ENCODE assay signal across 9 mouse cellular contexts in genomic region chr1:170292239-170292951, GRCm38 (mm10). TPM values are rescaled to one million over a fixed set of nuclear protein-coding genes. Genes with fewer than 3 reads are reported as not detected.
DNase-seq lines count a peak whose midpoint lies in the region; ATAC-seq and TF ChIP-seq lines count a peak whose summit lies in the region.
"Had no signal": no experiment of that assay in that cellular context is flagged by ENCODE, and none has a peak within 500 bp of the region (broad histone marks: within the 10 kb centered on the region; RNA-seq: fewer than 3 reads in every experiment).

No protein-coding gene starts in this region.

- peak in 1 of 2 experiments; percentile 9 for DNase-seq in heart, adult 2 months
- DNase-seq in heart, postnatal 25 days (ENCODE audit: low spot score) = no peak
- DNase-seq in cerebellum, adult 11 months = peak; percentile 26
- peak; percentile 91 for DNase-seq in forebrain, embryonic 14.5 days (ENCODE audit: low spot score)
- DNase-seq in left cerebral cortex, postnatal 36 days (ENCODE audit: low spot score in 2 of 2) = peak; percentile 30 to 40

- peak; percentile 82 for ATAC-seq in forebrain, embryonic 14.5 days
- ATAC-seq in intestine, embryonic 16.5 days = no peak
- 0 out of 2 replicates have a peak, but pooled peaks have one; percentile 5 for ATAC-seq in neural tube, embryonic 13.5 days (ENCODE audit: low read depth)
- no peak for ATAC-seq in erythroblast, adult 5-6 weeks (replicated peaks; ENCODE audit: low FRiP score, poor library complexity, severe bottlenecking)

- TF ChIP-seq POLR2A in heart, adult 2 months (IDR thresholded peaks at IDR 0.05; ENCODE audit: insufficient read depth, low read depth, low read length) = no peak

- no peaks in the 10 kb centered on the region for H3K4me1 ChIP-seq in heart, adult 2 months (ENCODE audit: control insufficient read depth, insufficient read depth, low read length)
- no peaks in the 10 kb centered on the region for H3K4me1 ChIP-seq in forebrain, embryonic 14.5 days (ENCODE audit: control insufficient read depth, insufficient read depth, low read length)
- H3K4me1 ChIP-seq in intestine, embryonic 16.5 days (ENCODE audit: control insufficient read depth, insufficient read depth, low read length) = no peaks in the 10 kb centered on the region
- peaks cover 6% of the 10 kb centered on the region for H3K4me1 ChIP-seq in neural tube, embryonic 13.5 days (replicated peaks)
- H3K4me1 ChIP-seq: limb, embryonic 15.5 days had no signal

- no peak overlapping the region for H3K4me2 ChIP-seq in forebrain, embryonic 14.5 days (ENCODE audit: low read length)
- H3K4me2 ChIP-seq in intestine, embryonic 16.5 days (ENCODE audit: low read depth, low read length) = no peak overlapping the region
- H3K4me2 ChIP-seq in neural tube, embryonic 13.5 days = no peak overlapping the region
- H3K4me2 ChIP-seq: limb, embryonic 15.5 days had no signal

- no peak overlapping the region for H3K4me3 ChIP-seq in heart, adult 2 months
- H3K4me3 ChIP-seq in forebrain, embryonic 14.5 days (ENCODE audit: low read depth, low read length) = no peak overlapping the region
- no peak overlapping the region for H3K4me3 ChIP-seq in intestine, embryonic 16.5 days (ENCODE audit: low read length)
- no peak overlapping the region for H3K4me3 ChIP-seq in neural tube, embryonic 13.5 days
- H3K4me3 ChIP-seq: limb, embryonic 15.5 days had no signal

- H3K36me3 ChIP-seq in heart, adult 2 months (ENCODE audit: control insufficient read depth, insufficient read depth, low read length) = no peaks in the 10 kb centered on the region
- H3K36me3 ChIP-seq in forebrain, embryonic 14.5 days (ENCODE audit: control insufficient read depth, insufficient read depth, low read length) = no peaks in the 10 kb centered on the region
- no peaks in the 10 kb centered on the region for H3K36me3 ChIP-seq in intestine, embryonic 16.5 days (ENCODE audit: control insufficient read depth, insufficient read depth, low read length)
- H3K36me3 ChIP-seq in neural tube, embryonic 13.5 days = no peaks in the 10 kb centered on the region
- H3K36me3 ChIP-seq: limb, embryonic 15.5 days had no signal

- no peak overlapping the region for H3K9ac ChIP-seq in heart, adult 2 months (ENCODE audit: low read depth, low read length)
- H3K9ac ChIP-seq in forebrain, embryonic 14.5 days (ENCODE audit: low read length) = no peak overlapping the region
- H3K9ac ChIP-seq in intestine, embryonic 16.5 days (ENCODE audit: low read depth, low read length) = 0 out of 2 replicates have a peak overlapping the region, but pooled peaks have one; percentile 16
- H3K9ac ChIP-seq in neural tube, embryonic 13.5 days = no peak overlapping the region
- H3K9ac ChIP-seq: limb, embryonic 15.5 days had no signal

- TF ChIP-seq EP300 in heart, adult 2 months (IDR thresholded peaks at IDR 0.05; ENCODE audit: insufficient read depth, low read depth, low read length) = no peak

- H3K9me3 ChIP-seq in forebrain, embryonic 14.5 days (replicated peaks; ENCODE audit: control insufficient read depth, low read length) = no peaks in the 10 kb centered on the region
- no peaks in the 10 kb centered on the region for H3K9me3 ChIP-seq in intestine, embryonic 16.5 days (ENCODE audit: control insufficient read depth, low read length)
- H3K9me3 ChIP-seq in neural tube, embryonic 13.5 days = no peaks in the 10 kb centered on the region
- H3K9me3 ChIP-seq: limb, embryonic 15.5 days had no signal

- H3K27ac ChIP-seq in heart, adult 2 months = no peak overlapping the region
- no peak overlapping the region for H3K27ac ChIP-seq in forebrain, embryonic 14.5 days (ENCODE audit: low read depth, low read length)
- no peak overlapping the region for H3K27ac ChIP-seq in intestine, embryonic 16.5 days (ENCODE audit: low read length)
- no peak overlapping the region for H3K27ac ChIP-seq in neural tube, embryonic 13.5 days (replicated peaks)
- H3K27ac ChIP-seq: limb, embryonic 15.5 days had no signal

- intact Hi-C loops in heart, adult 2 months (cut with DNase I) = loop anchor here (1.0 to 5.0 kb wide), 2 partner anchors 321 to 545 kb away; no protein-coding TSS in a partner anchor
- intact Hi-C loops in heart, postnatal 25 days (cut with DNase I) = loop anchor here (2.0 kb wide), 1 partner anchor 320 kb away; no protein-coding TSS in a partner anchor
- intact Hi-C loops in left cerebral cortex, postnatal 36 days (cut with DNase I) = loop anchor here (1.0 to 10.0 kb wide), 3 partner anchors 225 to 552 kb away; no protein-coding TSS in a partner anchor

- 27% methylated on average over 9 of the region's 9 CpGs for WGBS in heart, adult 2 months
- WGBS in forebrain, embryonic 14.5 days = 32% methylated on average over 9 of the region's 9 CpGs
- WGBS in intestine, embryonic 16.5 days = 37% methylated on average over 9 of the region's 9 CpGs
- WGBS in neural tube, embryonic 13.5 days = 52% methylated on average over 9 of the region's 9 CpGs

- H3K27me3 ChIP-seq in heart, adult 2 months (ENCODE audit: control insufficient read depth, insufficient read depth, low read length) = no peaks in the 10 kb centered on the region
- H3K27me3 ChIP-seq in forebrain, embryonic 14.5 days (replicated peaks; ENCODE audit: control insufficient read depth, insufficient read depth, low read length) = no peaks in the 10 kb centered on the region
- H3K27me3 ChIP-seq in intestine, embryonic 16.5 days (replicated peaks; ENCODE audit: control insufficient read depth, insufficient read depth, low read length) = no peaks in the 10 kb centered on the region
- H3K27me3 ChIP-seq in neural tube, embryonic 13.5 days = no peaks in the 10 kb centered on the region
- H3K27me3 ChIP-seq: limb, embryonic 15.5 days had no signal

- H3K79me2 ChIP-seq in heart, adult 2 months (replicated peaks; ENCODE audit: control insufficient read depth, insufficient read depth, low read length) = no peaks in the 10 kb centered on the region

- TF ChIP-seq CTCF in heart, adult 2 months (IDR thresholded peaks at IDR 0.05) = peak; percentile 93

RNA-seq across cellular contexts. Expression of gene Gm7694, which starts 13.7 kb away (rescaled TPM):
- 1 to 10 TPM; 9.2 to 9.3 TPM for total RNA-seq in heart, adult 2 months (2021)
- polyA plus RNA-seq in heart, adult 2 months (2012; rRNA removed) = 7.7 and 7.9 TPM in 2 replicates
- total RNA-seq in heart, postnatal 25 days (2021) = 10 to 100 TPM; 10.5 to 10.9 TPM
- 2.3 TPM in 2 replicates for polyA plus RNA-seq in forebrain, embryonic 14.5 days (2014; fragmentation: Nextera tagmentation; extraction: Ambion mirVana)
- polyA plus RNA-seq in intestine, embryonic 16.5 days (2015; fragmentation: Nextera tagmentation; extraction: Ambion mirVana) = 2.5 and 2.7 TPM in 2 replicates
- 1 to 10 TPM; 1.5 to 4.1 TPM for total RNA-seq in left cerebral cortex, postnatal 36 days (2021)
- 2.3 and 2.8 TPM in 2 replicates for polyA plus RNA-seq in neural tube, embryonic 13.5 days (2015; fragmentation: Nextera tagmentation; extraction: Ambion mirVana)
- 3.8 and 7.9 TPM in 2 replicates for total RNA-seq in erythroblast, adult 5-6 weeks (2015; ENCODE audit: low replicate concordance)
- 4.5 and 8.1 TPM in 2 replicates for total RNA-seq in erythroblast, adult 5-6 weeks (2017; ENCODE audit: low replicate concordance)

RNA-seq across cellular contexts. Expression of gene Sh2d1b1, which starts 15.3 kb away (rescaled TPM):
- total RNA-seq in heart, adult 2 months (2021) = under 1 TPM; 0.09 to 0.18 TPM
- 0.14 TPM in 1 of 2 replicates, not detected in the other for polyA plus RNA-seq in heart, adult 2 months (2012; rRNA removed)
- under 1 TPM; 0.13 to 0.14 TPM for total RNA-seq in heart, postnatal 25 days (2021)
- polyA plus RNA-seq in forebrain, embryonic 14.5 days (2014; fragmentation: Nextera tagmentation; extraction: Ambion mirVana) = 0.09 TPM in 1 of 2 replicates, not detected in the other
- 0.35 and 0.50 TPM in 2 replicates for polyA plus RNA-seq in intestine, embryonic 16.5 days (2015; fragmentation: Nextera tagmentation; extraction: Ambion mirVana)
- not detected for total RNA-seq in left cerebral cortex, postnatal 36 days (2021)
- not detected in 2 replicates for polyA plus RNA-seq in neural tube, embryonic 13.5 days (2015; fragmentation: Nextera tagmentation; extraction: Ambion mirVana)
- total RNA-seq in erythroblast, adult 5-6 weeks (2015; ENCODE audit: low replicate concordance) = 0.58 and 5.9 TPM in 2 replicates
- 1.5 and 2.5 TPM in 2 replicates for total RNA-seq in erythroblast, adult 5-6 weeks (2017; ENCODE audit: low replicate concordance)

RNA-seq across cellular contexts. Expression of gene Spata46, which starts 16.2 kb away (rescaled TPM):
- not detected for total RNA-seq in heart, adult 2 months (2021)
- polyA plus RNA-seq in heart, adult 2 months (2012; rRNA removed) = 0.51 TPM in 1 of 2 replicates, not detected in the other
- total RNA-seq in heart, postnatal 25 days (2021) = not detected
- polyA plus RNA-seq in forebrain, embryonic 14.5 days (2014; fragmentation: Nextera tagmentation; extraction: Ambion mirVana) = 0.70 and 0.99 TPM in 2 replicates
- polyA plus RNA-seq in intestine, embryonic 16.5 days (2015; fragmentation: Nextera tagmentation; extraction: Ambion mirVana) = 0.80 and 1.0 TPM in 2 replicates
- not detected for total RNA-seq in left cerebral cortex, postnatal 36 days (2021)
- 0.96 and 2.0 TPM in 2 replicates for polyA plus RNA-seq in neural tube, embryonic 13.5 days (2015; fragmentation: Nextera tagmentation; extraction: Ambion mirVana)
- total RNA-seq in erythroblast, adult 5-6 weeks (2015; ENCODE audit: low replicate concordance) = not detected in 2 replicates
- not detected in 2 replicates for total RNA-seq in erythroblast, adult 5-6 weeks (2017; ENCODE audit: low replicate concordance)

RNA-seq across cellular contexts. Expression of gene Sh2d1b2, which starts 59.8 kb away (rescaled TPM):
- not detected for total RNA-seq in heart, adult 2 months (2021)
- polyA plus RNA-seq in heart, adult 2 months (2012; rRNA removed) = not detected in 2 replicates
- not detected for total RNA-seq in heart, postnatal 25 days (2021)
- not detected in 2 replicates for polyA plus RNA-seq in forebrain, embryonic 14.5 days (2014; fragmentation: Nextera tagmentation; extraction: Ambion mirVana)
- not detected in 2 replicates for polyA plus RNA-seq in intestine, embryonic 16.5 days (2015; fragmentation: Nextera tagmentation; extraction: Ambion mirVana)
- not detected for total RNA-seq in left cerebral cortex, postnatal 36 days (2021)
- not detected in 2 replicates for polyA plus RNA-seq in neural tube, embryonic 13.5 days (2015; fragmentation: Nextera tagmentation; extraction: Ambion mirVana)
- not detected in 2 replicates for total RNA-seq in erythroblast, adult 5-6 weeks (2015; ENCODE audit: low replicate concordance)
- total RNA-seq in erythroblast, adult 5-6 weeks (2017; ENCODE audit: low replicate concordance) = 0.14 TPM in 1 of 2 replicates, not detected in the other
- polyA plus RNA-seq: limb, embryonic 15.5 days had no signal

Comparison
In these comparisons a context has a peak if more than half of its experiments do, and no peak if none do; other contexts are left out.
1. ATAC-seq: peak in forebrain, embryonic 14.5 days (single experiment) and neural tube, embryonic 13.5 days (single experiment); none in intestine, embryonic 16.5 days (single experiment) and erythroblast, adult 5-6 weeks (single experiment).